Mouse (Mus musculus): ENCODE results near the gene Cntnap1. TPM values are rescaled to one million over a fixed set of nuclear protein-coding genes. Genes with fewer than 3 reads are reported as not detected.

Cntnap1 gene
- polyA plus RNA-seq, 1 experiment from 2014 or later: 1.5 TPM

GRCm38 (mm10) chr11:101162772-101163171 lies 7.6 kb upstream of the Cntnap1 start:
- Histone ChIP-seq H3K4me3 (ENCODE audit: low read depth, low read length) (no peak overlapping the region), H3K9me3 (ENCODE audit: low read length) (no peaks in the 10 kb centered on the region), H3K4me2 (ENCODE audit: low read depth, low read length) (no peak overlapping the region), H3K4me1 (ENCODE audit: insufficient read depth) (peaks cover 14% of the 10 kb centered on the region), H3K27ac (ENCODE audit: low read depth) (no peak overlapping the region), H3K36me3 (replicated peaks; ENCODE audit: insufficient read depth, low read length) (peaks cover 14% of the 10 kb centered on the region), H3K27me3 (ENCODE audit: insufficient read depth, low read length) (peaks cover 49% of the 10 kb centered on the region), H3K9ac (replicated peaks) (no peak overlapping the region)
- WGBS (ENCODE audit: insufficient replicate concordance): 65% methylated on average over 5 of the region's 5 CpGs
- DNase-seq (no peak), ATAC-seq (no peak)
- TF ChIP-seq EP300 (IDR thresholded peaks at IDR 0.05; ENCODE audit: low read depth) (no peak), CTCF (IDR thresholded peaks at IDR 0.05; ENCODE audit: low read depth) (no peak)

- H3K36me3 ChIP-seq (replicated peaks; ENCODE audit: insufficient read depth, low read length): peaks cover 16% of the 10 kb centered on the region
- no peaks in the 10 kb centered on the region for H3K9me3 ChIP-seq (ENCODE audit: low read length)
- H3K4me2 ChIP-seq (ENCODE audit: low read depth, low read length): peak overlapping the region; percentile 16; the same call in 1 of the 2 replicates
- H3K4me1 ChIP-seq (ENCODE audit: insufficient read depth): peaks cover 19% of the 10 kb centered on the region
- WGBS (ENCODE audit: insufficient replicate concordance): 27% methylated on average over 43 of the region's 49 CpGs
- H3K27ac ChIP-seq (ENCODE audit: low read depth): no peak overlapping the region
- ATAC-seq (no peak; the same call in 1 of the 2 replicates), DNase-seq (no peak)
- no peak for TF ChIP-seq CTCF (IDR thresholded peaks at IDR 0.05; ENCODE audit: low read depth)
- H3K9ac ChIP-seq (replicated peaks): no peak overlapping the region
- peaks cover 58% of the 10 kb centered on the region for H3K27me3 ChIP-seq (ENCODE audit: insufficient read depth, low read length)
- peak overlapping the region; percentile 4; the same call in 1 of the 2 replicates for H3K4me3 ChIP-seq (ENCODE audit: low read depth, low read length)
These were observed 6.6 kb upstream of the Cntnap1 start for GRCm38 (mm10) chr11:101163476-101164350.

- H3K9ac ChIP-seq (replicated peaks): no peak overlapping the region
- H3K9me3 ChIP-seq (ENCODE audit: low read length): no peaks in the 10 kb centered on the region
- TF ChIP-seq CTCF (IDR thresholded peaks at IDR 0.05; ENCODE audit: low read depth): no peak
- ATAC-seq (no peak), DNase-seq (no peak)
- peaks cover 16% of the 10 kb centered on the region for H3K36me3 ChIP-seq (replicated peaks; ENCODE audit: insufficient read depth, low read length)
- peaks cover 19% of the 10 kb centered on the region for H3K4me1 ChIP-seq (ENCODE audit: insufficient read depth)
- H3K27me3 ChIP-seq (ENCODE audit: insufficient read depth, low read length): peaks cover 63% of the 10 kb centered on the region
- peak overlapping the region; percentile 4; the same call in 1 of the 2 replicates for H3K4me3 ChIP-seq (ENCODE audit: low read depth, low read length)
- H3K27ac ChIP-seq (ENCODE audit: low read depth): no peak overlapping the region
- H3K4me2 ChIP-seq (ENCODE audit: low read depth, low read length): peak overlapping the region; percentile 16; the same call in 1 of the 2 replicates
- 18% methylated on average over 20 of the region's 21 CpGs for WGBS (ENCODE audit: insufficient replicate concordance)
These were observed 6.0 kb upstream of the Cntnap1 start for GRCm38 (mm10) chr11:101164351-101164665.

- DNase-seq (no peak), ATAC-seq (peak; percentile 30; the same call in 1 of the 2 replicates)
- TF ChIP-seq CTCF (IDR thresholded peaks at IDR 0.05; ENCODE audit: low read depth): no peak
- Histone ChIP-seq H3K27ac (ENCODE audit: low read depth) (no peak overlapping the region), H3K27me3 (ENCODE audit: insufficient read depth, low read length) (peaks cover 69% of the 10 kb centered on the region), H3K36me3 (replicated peaks; ENCODE audit: insufficient read depth, low read length) (peaks cover 16% of the 10 kb centered on the region), H3K9me3 (ENCODE audit: low read length) (no peaks in the 10 kb centered on the region), H3K4me1 (ENCODE audit: insufficient read depth) (peaks cover 25% of the 10 kb centered on the region), H3K4me2 (ENCODE audit: low read depth, low read length) (peak overlapping the region; percentile 44), H3K4me3 (ENCODE audit: low read depth, low read length) (0 out of 2 replicates have a peak overlapping the region, but pooled peaks have one; percentile 10), H3K9ac (replicated peaks) (no peak overlapping the region)
- 20% methylated on average over 35 of the region's 35 CpGs for WGBS (ENCODE audit: insufficient replicate concordance)
These were observed 5.4 kb upstream of the Cntnap1 start for GRCm38 (mm10) chr11:101164677-101165580.

- peaks cover 16% of the 10 kb centered on the region for H3K36me3 ChIP-seq (replicated peaks; ENCODE audit: insufficient read depth, low read length)
- WGBS (ENCODE audit: insufficient replicate concordance): 64% methylated on average over 14 of the region's 14 CpGs
- peaks cover 83% of the 10 kb centered on the region for H3K27me3 ChIP-seq (ENCODE audit: insufficient read depth, low read length)
- H3K4me1 ChIP-seq (ENCODE audit: insufficient read depth): peaks cover 30% of the 10 kb centered on the region
- no peaks in the 10 kb centered on the region for H3K9me3 ChIP-seq (ENCODE audit: low read length)
- no peak overlapping the region for H3K9ac ChIP-seq (replicated peaks)
- H3K4me2 ChIP-seq (ENCODE audit: low read depth, low read length): no peak overlapping the region
- H3K27ac ChIP-seq (ENCODE audit: low read depth): no peak overlapping the region
- no peak for TF ChIP-seq CTCF (IDR thresholded peaks at IDR 0.05; ENCODE audit: low read depth)
- no peak overlapping the region for H3K4me3 ChIP-seq (ENCODE audit: low read depth, low read length)
- ATAC-seq: no peak
- no peak for DNase-seq
These were observed 4.0 kb upstream of the Cntnap1 start for GRCm38 (mm10) chr11:101166357-101166756.

All from liver, postnatal 0 days (tissue).